Mouse (Mus musculus) megakaryocyte-erythroid progenitor cell, adult 5 weeks (primary cell): ENCODE data around the gene Nog. TPM values are rescaled to one million over a fixed set of nuclear protein-coding genes. Genes with fewer than 3 reads are reported as not detected.

Experiments
- polyA plus RNA-seq: library from polyadenylated mRNA; stranded (reverse); fragments of >175 nt; gene quantifications from 2 replicates; pipeline ENCODE4 v1.2.3, GENCODE M21; 2012

Nog gene
- 0.03 and 0.04 TPM in 2 replicates for polyA plus RNA-seq

GRCm38 (mm10) chr11:89302056-89302815 lies at the start of gene Nog:
TSS of gene Nog (minus strand) at chr11:89302332.

Other genes with a start within 250 kb of the Nog start
- gene Dgke, start 235.5 kb downstream of the Nog start, polyA plus RNA-seq, result 2.6 and 3.5 TPM in 2 replicates
- gene Gm525, start 228.5 kb downstream of the Nog start, polyA plus RNA-seq, result 0.14 TPM in 1 of 2 replicates, not detected in the other